Mouse (Mus musculus): ENCODE measurements around the gene Nfasc.

Nfasc gene

GRCm38 (mm10) chr1:132741175-132741997, at the start of gene Nfasc:
Gene Nfasc (minus strand): TSS chr1:132741797.
- no peak for DNase-seq (ENCODE audit: low read depth, low spot score)

- no peak for DNase-seq (ENCODE audit: low read depth, low spot score)
Measured at GRCm38 (mm10) chr1:132791049-132791448, 49.5 kb upstream of the Nfasc start.

GRCm38 (mm10) chr1:132786866-132787265, 45.3 kb upstream of the Nfasc start:
- DNase-seq (ENCODE audit: low read depth, low spot score), result no peak

GRCm38 (mm10) chr1:132781607-132782445, 40.2 kb upstream of the Nfasc start:
- no peak for DNase-seq (ENCODE audit: low read depth, low spot score)

- DNase-seq (ENCODE audit: low read depth, low spot score), result no peak
Measured at GRCm38 (mm10) chr1:132780961-132781360, 39.4 kb upstream of the Nfasc start.

GRCm38 (mm10) chr1:132780254-132780653, 38.7 kb upstream of the Nfasc start:
- DNase-seq (ENCODE audit: low read depth, low spot score), result no peak

- no peak for DNase-seq (ENCODE audit: low read depth, low spot score)
Measured at GRCm38 (mm10) chr1:132774959-132775358, 33.4 kb upstream of the Nfasc start.

GRCm38 (mm10) chr1:132771377-132771776, 29.8 kb upstream of the Nfasc start:
- peak; percentile 50 for DNase-seq (ENCODE audit: low read depth, low spot score)

- no peak for DNase-seq (ENCODE audit: low read depth, low spot score)
Measured at GRCm38 (mm10) chr1:132769559-132769958, 28.0 kb upstream of the Nfasc start.

GRCm38 (mm10) chr1:132767422-132767821, 25.8 kb upstream of the Nfasc start:
- DNase-seq (ENCODE audit: low read depth, low spot score), result no peak

- no peak for DNase-seq (ENCODE audit: low read depth, low spot score)
Measured at GRCm38 (mm10) chr1:132765887-132766651, 24.5 kb upstream of the Nfasc start.

GRCm38 (mm10) chr1:132765222-132765621, 23.6 kb upstream of the Nfasc start:
- DNase-seq (ENCODE audit: low read depth, low spot score), result no peak

GRCm38 (mm10) chr1:132759390-132759789, 17.8 kb upstream of the Nfasc start:
- DNase-seq (ENCODE audit: low read depth, low spot score), result no peak

GRCm38 (mm10) chr1:132758656-132759370, 17.2 kb upstream of the Nfasc start:
- peak; percentile 59 for DNase-seq (ENCODE audit: low read depth, low spot score)

GRCm38 (mm10) chr1:132755211-132755610, 13.6 kb upstream of the Nfasc start:
- no peak for DNase-seq (ENCODE audit: low read depth, low spot score)

GRCm38 (mm10) chr1:132749217-132749884, 7.8 kb upstream of the Nfasc start:
- no peak for DNase-seq (ENCODE audit: low read depth, low spot score)

GRCm38 (mm10) chr1:132746302-132746701, 4.7 kb upstream of the Nfasc start:
- no peak for DNase-seq (ENCODE audit: low read depth, low spot score)

- DNase-seq (ENCODE audit: low read depth, low spot score), result no peak
Measured at GRCm38 (mm10) chr1:132745636-132746035, 4.0 kb upstream of the Nfasc start.

GRCm38 (mm10) chr1:132739077-132739521, 2.5 kb downstream of the Nfasc start:
- DNase-seq (ENCODE audit: low read depth, low spot score), result no peak

- no peak for DNase-seq (ENCODE audit: low read depth, low spot score)
Measured at GRCm38 (mm10) chr1:132736171-132736570, 5.4 kb downstream of the Nfasc start.

Data from A20 (cell line).